Mouse (Mus musculus) intestine, embryonic 14.5 days (tissue): ENCODE measurements around the gene Prkd2. TPM values are rescaled to one million over a fixed set of nuclear protein-coding genes. Genes with fewer than 3 reads are reported as not detected.
A peak's percentile ranks its signal among the peaks of the same experiment; 100 is the strongest.

Experiments
- ATAC-seq: fragments of 200-750 bp; cut with Nextera tagmentation; replicated peaks from 2 replicates; pipeline ENCODE4 v1.8.0; 2017; ENCODE audit warnings: low read depth, moderate number of reproducible peaks, moderate TSS enrichment, moderate library complexity; ENCODE audit not compliant: low FRiP score, low TSS enrichment
- DNase-seq: peaks from one replicate; pipeline ENCODE4 v3.0.0-alpha.2; 2018; ENCODE audit warnings: low spot score
- H3K27ac ChIP-seq: fragments of 300-500 bp; sonication (generic); 2 replicates; pipeline ENCODE4 v1.5.1; 2014; ENCODE audit warnings: low read depth, mild to moderate bottlenecking, control low read depth
- H3K27me3 ChIP-seq: fragments of 300-500 bp; sonication (generic); replicated peaks from 2 replicates; pipeline ENCODE4 v1.6.1; 2014; ENCODE audit warnings: low read length, control low read depth; ENCODE audit not compliant: control insufficient read depth, insufficient read depth
- H3K36me3 ChIP-seq: fragments of 300-500 bp; sonication (generic); 2 replicates; pipeline ENCODE4 v1.6.1; 2014; ENCODE audit warnings: low read length, control low read depth; ENCODE audit not compliant: control insufficient read depth, insufficient read depth
- H3K4me1 ChIP-seq: fragments of 300-500 bp; sonication (generic); replicated peaks from 2 replicates; pipeline ENCODE4 v1.6.1; 2014; ENCODE audit warnings: low read length, control low read depth, mixed read lengths; ENCODE audit not compliant: control insufficient read depth, insufficient read depth
- H3K4me2 ChIP-seq: fragments of 300-500 bp; sonication (generic); 2 replicates; pipeline ENCODE4 v1.6.1; 2014; ENCODE audit warnings: low read length
- H3K4me3 ChIP-seq: fragments of 300-500 bp; sonication (generic); 2 replicates; pipeline ENCODE4 v1.5.1; 2014; ENCODE audit warnings: low read depth, low read length, control low read depth, mixed read lengths
- H3K9ac ChIP-seq: fragments of 300-500 bp; sonication (generic); 2 replicates; pipeline ENCODE4 v1.6.1; 2014; ENCODE audit warnings: mild to moderate bottlenecking, low read length
- H3K9me3 ChIP-seq: fragments of 300-500 bp; sonication (generic); 2 replicates; pipeline ENCODE4 v1.6.1; 2016; ENCODE audit warnings: low read length, control low read depth; ENCODE audit not compliant: control insufficient read depth
- WGBS: fragments of 180-500 bp; shearing (Covaris S2); extraction: QIAGEN DNeasy Blood & Tissue Kit; methylation state at CpG from one replicate; pipeline ENCODE4 v1.1.7; 2014; 5-methylcytosine and 5-hydroxymethylcytosine counted together
- polyA plus RNA-seq: library from polyadenylated mRNA; unstranded; fragments of >200 nt; fragmentation: Nextera tagmentation; extraction: Ambion mirVana; gene quantifications from 2 replicates; pipeline ENCODE4 v1.2.1, GENCODE M21; 2014

Prkd2 gene
- polyA plus RNA-seq, 1 experiment from 2014 or later = 12.0 TPM

GRCm38 (mm10) chr7:16844696-16845071 lies 2.0 kb downstream of the Prkd2 start:
- Histone ChIP-seq H3K9me3 (no peaks in the 10 kb centered on the region), H3K36me3 (peaks cover 31% of the 10 kb centered on the region), H3K4me2 (peak overlapping the region; percentile 95), H3K27ac (peak overlapping the region; percentile 51; the same call in 1 of the 2 replicates), H3K4me1 (peaks cover 16% of the 10 kb centered on the region), H3K27me3 (no peaks in the 10 kb centered on the region), H3K9ac (peak overlapping the region; percentile 25; the same call in 1 of the 2 replicates), H3K4me3 (peak overlapping the region; percentile 58; the same call in 1 of the 2 replicates)
- no peak for ATAC-seq
- WGBS = 56% methylated on average over 3 of the region's 3 CpGs
- DNase-seq = no peak

- DNase-seq (no peak), ATAC-seq (no peak)
- WGBS = 35% methylated on average over 14 of the region's 14 CpGs
- Histone ChIP-seq H3K27me3 (no peaks in the 10 kb centered on the region), H3K9me3 (no peaks in the 10 kb centered on the region), H3K4me2 (peak overlapping the region; percentile 95), H3K9ac (peak overlapping the region; percentile 25; the same call in 1 of the 2 replicates), H3K4me1 (peaks cover 16% of the 10 kb centered on the region), H3K4me3 (peak overlapping the region; percentile 58), H3K27ac (peak overlapping the region; percentile 51; the same call in 1 of the 2 replicates), H3K36me3 (peaks cover 31% of the 10 kb centered on the region)
These were observed 2.5 kb downstream of the Prkd2 start for GRCm38 (mm10) chr7:16845072-16845819.

DNA sequence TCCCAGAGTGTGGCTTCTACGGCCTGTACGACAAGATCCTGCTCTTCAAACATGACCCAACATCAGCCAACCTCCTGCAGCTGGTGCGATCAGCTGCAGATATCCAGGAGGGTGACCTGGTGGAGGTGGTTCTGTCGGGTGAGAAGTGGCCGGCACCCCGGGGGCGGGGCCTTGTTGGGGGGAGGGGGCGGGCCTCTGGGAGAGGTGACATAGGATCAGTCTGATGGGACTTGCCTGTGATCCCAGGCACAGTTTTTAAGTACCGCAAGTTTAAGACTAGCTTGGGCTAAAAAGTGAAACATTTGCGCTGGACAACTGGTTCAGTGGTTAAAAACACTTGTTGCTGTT lies 3.1 kb downstream of the Prkd2 start:
- Histone ChIP-seq H3K4me3 (peak overlapping the region; percentile 58; the same call in 1 of the 2 replicates), H3K27me3 (no peaks in the 10 kb centered on the region), H3K27ac (peak overlapping the region; percentile 51; the same call in 1 of the 2 replicates), H3K36me3 (peaks cover 31% of the 10 kb centered on the region), H3K9me3 (no peaks in the 10 kb centered on the region), H3K4me2 (peak overlapping the region; percentile 95), H3K4me1 (peaks cover 16% of the 10 kb centered on the region), H3K9ac (0 out of 2 replicates have a peak overlapping the region, but pooled peaks have one; percentile 3)
- 34% methylated on average over 10 of the region's 10 CpGs for WGBS
- no peak for DNase-seq
- no peak for ATAC-seq

DNA sequence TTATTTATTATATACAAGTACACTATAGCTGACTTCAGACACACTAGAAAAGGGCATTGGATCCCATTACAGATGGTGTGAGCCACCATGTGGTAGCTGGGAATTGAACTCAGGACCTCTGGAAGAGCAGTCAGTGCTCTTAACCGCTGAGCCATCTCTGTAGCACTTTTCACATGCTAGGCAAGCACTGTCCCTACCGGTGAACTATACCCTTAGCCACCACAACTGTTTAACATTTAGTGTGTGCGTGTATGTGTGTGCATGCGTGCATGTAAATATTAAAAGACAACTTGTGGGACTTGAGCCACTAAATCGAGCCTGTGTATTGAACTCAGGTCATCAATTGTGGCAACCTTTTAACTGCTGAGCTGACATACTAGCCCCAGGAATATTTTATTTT lies 4.1 kb downstream of the Prkd2 start:
- Histone ChIP-seq H3K4me2 (no peak overlapping the region), H3K4me3 (no peak overlapping the region), H3K27ac (no peak overlapping the region), H3K36me3 (peaks cover 26% of the 10 kb centered on the region), H3K9me3 (no peaks in the 10 kb centered on the region), H3K4me1 (peaks cover 16% of the 10 kb centered on the region), H3K27me3 (no peaks in the 10 kb centered on the region), H3K9ac (no peak overlapping the region)
- DNase-seq (no peak), ATAC-seq (no peak)
- WGBS = 91% methylated on average over 5 of the region's 5 CpGs

- H3K27me3 ChIP-seq = no peaks in the 10 kb centered on the region
- no peak overlapping the region for H3K4me2 ChIP-seq
- DNase-seq (no peak), ATAC-seq (no peak)
- no peak overlapping the region for H3K27ac ChIP-seq
- H3K9ac ChIP-seq = no peak overlapping the region
- H3K9me3 ChIP-seq = no peaks in the 10 kb centered on the region
- H3K36me3 ChIP-seq = peaks cover 33% of the 10 kb centered on the region
- 87% methylated on average over 19 of the region's 19 CpGs for WGBS
- no peak overlapping the region for H3K4me3 ChIP-seq
- peaks cover 16% of the 10 kb centered on the region for H3K4me1 ChIP-seq
These were observed 4.8 kb downstream of the Prkd2 start for GRCm38 (mm10) chr7:16847507-16847906.

GRCm38 (mm10) chr7:16848579-16848978 lies 5.9 kb downstream of the Prkd2 start:
- ATAC-seq (no peak), DNase-seq (no peak)
- 27% methylated on average over 17 of the region's 17 CpGs for WGBS
- Histone ChIP-seq H3K4me1 (peaks cover 16% of the 10 kb centered on the region), H3K27ac (no peak overlapping the region), H3K4me3 (no peak overlapping the region), H3K9ac (no peak overlapping the region), H3K4me2 (no peak overlapping the region), H3K9me3 (no peaks in the 10 kb centered on the region), H3K36me3 (peaks cover 40% of the 10 kb centered on the region), H3K27me3 (no peaks in the 10 kb centered on the region)

GRCm38 (mm10) chr7:16851636-16852035 lies 8.9 kb downstream of the Prkd2 start:
- H3K9ac ChIP-seq = no peak overlapping the region
- no peaks in the 10 kb centered on the region for H3K4me1 ChIP-seq
- no peak overlapping the region for H3K27ac ChIP-seq
- H3K27me3 ChIP-seq = no peaks in the 10 kb centered on the region
- 90% methylated on average over 4 of the region's 4 CpGs for WGBS
- no peak overlapping the region for H3K4me3 ChIP-seq
- DNase-seq (no peak), ATAC-seq (no peak)
- H3K9me3 ChIP-seq = no peaks in the 10 kb centered on the region
- no peak overlapping the region for H3K4me2 ChIP-seq
- H3K36me3 ChIP-seq = peaks cover 68% of the 10 kb centered on the region

DNA sequence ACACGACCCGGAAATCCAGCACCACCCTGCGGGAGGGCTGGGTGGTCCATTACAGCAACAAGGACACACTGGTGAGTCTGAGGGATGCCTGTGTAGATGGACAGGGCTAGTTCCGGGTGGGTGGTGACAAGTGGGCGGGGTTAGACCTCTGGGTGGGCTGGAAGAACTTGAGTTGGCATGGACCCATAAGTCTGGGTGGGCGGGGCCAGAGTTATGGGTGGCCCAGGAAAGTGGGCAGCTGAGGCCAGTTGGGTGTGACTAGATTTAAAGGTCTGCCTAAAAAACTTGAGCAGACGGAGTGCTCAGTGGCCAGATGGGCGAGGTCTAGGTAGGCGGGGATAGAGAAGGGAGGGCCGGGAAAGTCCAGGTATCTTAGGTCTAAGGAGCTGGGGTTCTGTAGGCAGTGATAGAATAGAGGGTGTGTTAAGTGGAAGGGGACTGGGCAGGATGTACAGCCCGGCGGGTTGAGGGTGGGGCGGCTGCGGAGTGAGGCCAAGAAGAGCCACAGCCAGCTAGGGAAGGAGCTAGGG lies 10.7 kb downstream of the Prkd2 start:
- Histone ChIP-seq H3K4me2 (no peak overlapping the region), H3K9me3 (no peaks in the 10 kb centered on the region), H3K27ac (no peak overlapping the region), H3K36me3 (peaks cover 81% of the 10 kb centered on the region), H3K27me3 (no peaks in the 10 kb centered on the region), H3K4me3 (no peak overlapping the region), H3K9ac (no peak overlapping the region), H3K4me1 (no peaks in the 10 kb centered on the region)
- DNase-seq (no peak), ATAC-seq (peak; percentile 57; the same call in 1 of the 2 replicates)
- WGBS = 82% methylated on average over 14 of the region's 14 CpGs

DNA sequence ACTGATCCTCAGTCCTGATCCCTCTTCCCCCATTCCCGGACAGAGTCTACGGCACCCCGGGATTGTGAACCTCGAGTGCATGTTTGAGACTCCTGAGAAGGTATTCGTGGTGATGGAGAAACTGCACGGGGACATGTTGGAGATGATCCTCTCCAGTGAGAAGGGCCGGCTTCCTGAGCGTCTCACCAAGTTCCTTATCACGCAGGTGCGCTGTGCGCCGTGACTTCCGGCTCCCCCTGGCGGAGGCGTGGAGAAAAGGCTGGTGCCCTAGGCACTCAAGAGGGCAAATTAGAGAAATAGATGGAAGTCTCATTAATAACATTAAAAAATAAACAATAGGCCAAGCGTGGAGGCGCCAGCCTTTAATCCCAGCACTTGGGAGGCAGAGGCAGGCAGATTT lies 15.6 kb downstream of the Prkd2 start:
- H3K9me3 ChIP-seq = no peaks in the 10 kb centered on the region
- no peak overlapping the region for H3K4me2 ChIP-seq
- H3K27me3 ChIP-seq = no peaks in the 10 kb centered on the region
- ATAC-seq (no peak), DNase-seq (no peak)
- no peaks in the 10 kb centered on the region for H3K4me1 ChIP-seq
- peaks cover 54% of the 10 kb centered on the region for H3K36me3 ChIP-seq
- no peak overlapping the region for H3K4me3 ChIP-seq
- 21% methylated on average over 17 of the region's 17 CpGs for WGBS
- H3K9ac ChIP-seq = no peak overlapping the region
- no peak overlapping the region for H3K27ac ChIP-seq
